Mouse (Mus musculus) cerebellum, adult 18-20 months (tissue): Measurements from ENCODE around the gene Gm49673.
"Not testable (repeated sequence)": the region's sequence is repeated elsewhere in the genome, so short reads cannot be mapped to it uniquely, and the experiment has no call there.

Experiments
- DNase-seq, 2 experiments: peaks; one replicate each; pipeline ENCODE4 v3.0.0; 2021

Gm49673 gene

DNA sequence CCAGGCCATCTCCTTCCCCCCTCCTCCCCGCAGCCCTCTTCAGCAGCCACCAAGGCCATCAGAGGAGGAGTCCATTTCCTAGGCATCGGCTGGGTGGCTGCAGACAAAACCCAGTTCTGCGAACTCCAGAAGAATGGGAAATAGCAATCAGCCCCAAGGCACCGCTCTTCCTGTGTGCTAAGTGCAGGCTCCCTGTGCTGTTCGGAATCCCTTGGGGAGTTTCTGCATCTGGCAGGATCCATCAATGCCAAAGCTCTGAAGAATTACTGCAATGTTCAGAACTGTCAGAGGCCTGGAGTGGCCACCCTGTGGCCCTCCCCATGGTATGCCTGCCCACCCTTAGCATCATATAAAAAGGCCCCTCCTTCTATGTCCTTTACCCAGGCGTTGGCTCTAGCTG is 110.6 kb downstream of the Gm49673 start:
- not testable (repeated sequence) for DNase-seq
